Mouse (Mus musculus) retina, postnatal 7 days (tissue): ENCODE measurements at regions not wholly inside any gene's neighbourhood (a gene's known extent, or its start where the extent isn't known, plus 50 kb on each side); places are given as distances from the start of the nearest gene placed in this dataset.

ENCODE experiments used
- DNase-seq: peaks from one replicate; pipeline ENCODE4 v3.0.0-alpha.2; 2012; ENCODE audit warnings: low read depth, low spot score

DNA sequence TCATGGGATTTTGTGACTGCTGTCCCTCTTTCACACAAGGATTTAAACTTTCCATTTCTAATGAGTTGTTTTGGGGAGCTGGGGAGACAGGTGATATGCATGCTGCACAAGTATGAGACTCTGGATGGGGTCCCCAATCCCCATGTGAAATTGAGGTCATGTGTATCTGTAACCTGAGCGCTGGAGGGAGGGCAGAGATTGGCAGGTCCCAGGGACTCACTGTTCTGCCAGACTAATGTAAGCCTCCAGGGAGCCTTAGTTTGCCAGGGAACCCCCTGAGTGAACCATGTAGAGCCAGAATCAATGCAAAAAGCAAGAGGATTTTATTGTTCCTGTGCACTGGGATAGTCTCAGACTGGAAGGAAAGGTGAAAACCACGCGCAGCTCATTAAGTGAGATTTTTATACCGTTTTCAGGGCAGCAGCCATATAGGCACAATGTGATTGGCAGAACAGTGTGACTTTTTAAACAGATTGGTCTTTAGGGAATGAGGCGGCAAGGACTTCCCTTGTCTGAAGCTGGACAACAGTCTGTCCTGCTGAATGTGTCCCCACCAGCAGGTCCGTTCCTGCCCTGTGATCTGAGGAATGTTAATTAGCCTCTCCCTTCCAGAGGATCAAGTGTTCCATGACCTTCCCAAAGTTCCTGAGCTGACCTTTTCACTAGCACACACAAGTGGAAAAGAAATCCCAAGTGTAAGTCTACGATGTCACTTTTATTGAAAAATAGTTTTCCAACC lies 59.9 kb upstream of the Oxgr1 start:
- DNase-seq = no peak

- no peak for DNase-seq
Measured at GRCm38 (mm10) chr14:120102749-120103142, 60.5 kb upstream of the Oxgr1 start.

- no peak for DNase-seq
Measured at GRCm38 (mm10) chr14:120109846-120110245, 67.6 kb upstream of the Oxgr1 start.

DNA sequence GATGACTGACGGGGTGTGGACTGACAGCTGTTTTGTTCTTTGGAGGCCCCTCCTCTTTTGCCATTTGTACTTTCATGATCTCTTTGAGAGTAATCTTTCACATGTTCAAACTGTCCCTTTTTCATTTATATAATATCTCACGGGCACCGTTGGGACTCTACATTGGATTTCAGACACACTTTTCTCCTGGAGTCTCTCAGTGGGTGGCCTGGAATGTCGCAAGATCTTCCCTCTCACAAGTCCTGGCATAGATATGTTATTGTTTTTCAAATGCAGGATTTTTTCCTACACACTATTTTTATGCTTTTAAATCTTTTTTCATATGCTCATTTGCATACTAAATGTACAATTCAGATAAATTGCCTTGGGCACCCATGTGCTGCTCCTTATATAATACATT lies 71.1 kb upstream of the Oxgr1 start:
- no peak for DNase-seq

- no peak for DNase-seq
Measured at GRCm38 (mm10) chr14:120118582-120118981, 76.3 kb upstream of the Oxgr1 start.

DNA sequence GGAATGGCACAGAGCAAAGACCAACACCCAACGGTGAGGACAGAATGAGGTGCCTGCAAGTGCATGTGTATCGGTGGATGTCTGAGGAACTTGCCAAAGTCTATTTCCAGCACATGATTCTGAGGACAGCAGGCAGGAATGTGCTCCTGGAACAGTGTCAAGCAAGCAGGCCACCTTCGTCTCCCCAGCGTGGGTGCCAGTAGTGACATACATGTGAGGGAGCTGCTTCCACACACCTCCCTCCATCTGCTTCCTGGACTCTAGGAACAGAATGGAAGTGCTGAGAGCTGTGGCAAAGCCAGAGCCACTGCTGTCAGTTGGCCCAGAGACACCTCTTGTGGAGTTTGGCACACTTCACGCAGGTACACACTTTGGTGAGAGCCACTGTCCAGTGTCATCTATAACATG lies 76.9 kb upstream of the Oxgr1 start:
- no peak for DNase-seq

GRCm38 (mm10) chr14:120119506-120119905 lies 77.3 kb upstream of the Oxgr1 start:
- DNase-seq = no peak

GRCm38 (mm10) chr14:120120261-120120660 lies 78.0 kb upstream of the Oxgr1 start:
- DNase-seq = no peak

GRCm38 (mm10) chr14:120125315-120125714 lies 83.1 kb upstream of the Oxgr1 start:
- no peak for DNase-seq

GRCm38 (mm10) chr14:120127481-120127880 lies 85.2 kb upstream of the Oxgr1 start:
- no peak for DNase-seq

DNA sequence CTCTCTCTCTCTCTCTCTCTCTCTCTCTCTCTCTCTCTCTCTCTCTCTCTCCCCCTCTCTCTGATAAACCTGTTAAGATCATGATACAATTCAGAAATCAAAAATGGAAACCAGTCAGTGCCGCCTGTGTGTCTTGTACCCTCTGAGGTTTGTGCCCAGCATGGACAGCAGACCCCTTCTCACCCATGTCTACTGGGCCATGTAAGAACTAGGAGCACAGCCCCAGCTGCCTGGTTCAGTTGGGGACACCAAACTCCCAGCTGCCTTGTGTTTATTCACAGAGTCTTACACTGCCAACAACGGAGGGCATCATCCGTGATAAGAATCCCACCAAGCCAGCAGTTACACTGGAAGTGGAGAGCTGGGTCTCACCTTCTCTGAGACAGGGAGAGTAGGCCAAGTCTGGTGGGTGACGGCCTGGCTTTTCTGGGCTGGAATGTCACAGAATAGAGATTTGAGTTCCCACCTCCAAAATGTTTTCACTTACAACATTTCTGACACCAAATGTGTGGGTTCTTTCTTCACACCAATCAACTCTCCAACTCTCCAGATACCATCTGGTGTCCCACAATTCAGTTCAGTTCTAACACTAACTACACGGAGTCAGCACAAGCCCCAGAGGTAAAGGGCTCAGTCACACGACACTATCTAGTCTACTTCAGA lies 92.2 kb upstream of the Oxgr1 start:
- no peak for DNase-seq

DNA sequence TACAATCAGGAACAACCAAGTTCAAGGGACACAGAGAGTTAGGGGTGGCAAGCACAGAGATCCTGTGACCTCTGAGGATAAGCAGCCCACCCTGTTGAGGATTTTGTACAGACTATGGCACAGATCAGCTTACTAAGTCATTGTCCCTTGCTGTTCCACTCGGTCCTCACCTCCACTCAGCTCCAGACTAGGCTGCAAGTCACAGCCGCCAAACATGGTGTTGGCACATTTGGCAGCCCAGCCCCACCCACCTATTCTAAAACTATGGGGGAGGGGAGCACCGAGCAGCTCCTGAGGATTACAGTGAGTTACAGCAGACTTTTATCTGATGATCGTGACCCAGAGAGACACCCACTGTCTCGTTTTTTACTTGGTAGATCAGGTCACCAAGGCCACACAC lies 93.0 kb upstream of the Oxgr1 start:
- DNase-seq = no peak

GRCm38 (mm10) chr14:120136736-120137135 lies 94.5 kb upstream of the Oxgr1 start:
- no peak for DNase-seq

DNA sequence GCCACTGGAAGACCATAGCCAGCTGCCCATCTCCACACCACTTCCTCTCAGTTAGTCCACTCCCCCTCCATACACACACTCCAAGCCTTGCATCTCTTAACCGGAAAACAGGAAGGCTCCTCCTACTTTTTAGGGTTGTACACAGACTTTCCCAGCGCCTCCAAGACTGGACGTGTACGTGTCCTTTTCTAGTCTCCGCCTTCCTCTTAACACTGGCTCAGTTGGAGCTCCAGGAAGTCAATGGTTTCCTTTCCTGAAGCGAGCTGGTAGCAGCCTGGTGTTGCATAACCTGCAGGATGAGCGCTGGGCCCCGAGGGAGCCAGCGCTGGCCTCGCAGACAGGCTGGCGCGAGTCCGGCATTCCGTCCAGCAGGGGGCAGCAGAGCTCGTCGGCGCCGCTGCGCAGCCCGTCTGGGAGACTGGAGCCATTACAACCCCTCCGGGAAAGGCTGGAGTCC lies 95.5 kb upstream of the Oxgr1 start:
- DNase-seq = peak; percentile 73

DNA sequence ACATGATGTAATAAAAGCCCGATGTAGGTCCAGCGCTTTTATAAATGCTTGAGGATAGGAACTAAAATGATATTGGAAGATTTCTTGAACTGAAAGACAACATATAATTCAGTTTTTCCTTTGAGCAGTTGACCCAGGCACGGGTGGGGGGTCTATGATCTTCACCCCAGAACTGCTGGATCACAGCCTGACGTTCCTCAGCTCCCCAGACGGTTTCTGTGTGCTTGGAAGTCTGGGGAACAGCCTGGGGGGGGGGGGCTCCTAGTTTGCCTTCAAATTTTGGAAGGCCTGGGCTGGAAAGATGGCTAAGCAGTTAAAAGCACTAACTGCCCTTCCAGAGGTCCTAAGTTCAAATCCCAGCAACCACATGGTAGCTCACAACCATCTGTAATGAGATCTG lies 96.3 kb upstream of the Oxgr1 start:
- DNase-seq = no peak

DNA sequence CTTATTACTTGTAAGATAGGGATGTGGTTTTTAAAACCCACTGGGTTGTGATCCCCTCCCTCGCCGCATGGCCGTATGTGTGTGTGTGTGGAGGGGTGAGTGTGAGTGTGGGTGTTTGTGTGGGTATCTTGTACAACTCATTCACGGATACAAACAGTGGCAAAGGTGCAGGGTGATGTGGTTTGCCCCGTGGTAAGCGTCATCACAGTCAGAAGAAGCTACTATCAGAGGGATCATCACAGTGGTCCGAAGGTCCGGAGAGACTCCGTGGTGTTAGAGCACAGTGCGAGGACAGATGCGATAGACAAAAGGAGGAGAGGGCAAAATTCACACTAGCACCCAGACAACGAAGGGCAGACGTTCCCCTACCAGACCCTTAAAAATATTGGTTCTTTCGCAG lies 97.0 kb upstream of the Oxgr1 start:
- no peak for DNase-seq

DNA sequence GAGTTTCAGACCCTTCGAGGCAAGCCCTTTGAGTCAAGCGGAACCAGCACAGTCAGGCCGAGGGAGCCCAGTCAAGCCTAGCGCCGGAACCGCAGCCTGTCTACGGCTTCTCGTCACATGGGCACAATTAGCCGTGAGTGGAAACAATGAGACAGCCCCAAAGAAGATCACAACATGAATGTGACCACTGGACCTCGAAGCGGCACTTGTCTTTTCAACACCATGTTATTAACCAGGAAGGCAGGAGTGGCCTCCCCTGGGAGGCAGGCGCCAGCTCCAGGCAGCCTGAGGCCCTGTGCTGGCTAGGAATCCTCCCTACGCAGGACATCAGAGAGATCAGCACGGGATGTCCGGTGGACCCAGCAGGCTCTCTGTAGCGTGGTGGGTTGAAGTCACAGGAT lies 97.4 kb upstream of the Oxgr1 start:
- DNase-seq = no peak

DNA sequence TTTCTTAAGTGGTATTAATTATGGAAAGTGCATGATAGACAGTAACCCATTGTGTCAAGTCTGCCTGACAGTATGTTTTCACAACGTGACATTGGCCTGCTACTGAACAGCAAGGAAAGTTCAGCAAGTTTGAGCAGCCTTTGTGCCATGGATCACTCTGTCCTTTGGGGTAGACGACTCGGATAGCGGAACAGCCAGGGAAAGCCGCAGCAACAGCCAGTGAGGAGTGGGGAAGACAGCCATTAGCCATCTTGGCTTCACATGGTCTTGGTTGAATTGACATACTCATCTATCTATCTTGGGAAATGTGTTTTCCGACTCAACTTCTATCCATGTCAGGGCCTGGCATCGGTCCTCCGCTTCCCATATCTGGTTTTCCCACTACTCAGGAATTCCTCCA lies 98.0 kb upstream of the Oxgr1 start:
- no peak for DNase-seq

DNA sequence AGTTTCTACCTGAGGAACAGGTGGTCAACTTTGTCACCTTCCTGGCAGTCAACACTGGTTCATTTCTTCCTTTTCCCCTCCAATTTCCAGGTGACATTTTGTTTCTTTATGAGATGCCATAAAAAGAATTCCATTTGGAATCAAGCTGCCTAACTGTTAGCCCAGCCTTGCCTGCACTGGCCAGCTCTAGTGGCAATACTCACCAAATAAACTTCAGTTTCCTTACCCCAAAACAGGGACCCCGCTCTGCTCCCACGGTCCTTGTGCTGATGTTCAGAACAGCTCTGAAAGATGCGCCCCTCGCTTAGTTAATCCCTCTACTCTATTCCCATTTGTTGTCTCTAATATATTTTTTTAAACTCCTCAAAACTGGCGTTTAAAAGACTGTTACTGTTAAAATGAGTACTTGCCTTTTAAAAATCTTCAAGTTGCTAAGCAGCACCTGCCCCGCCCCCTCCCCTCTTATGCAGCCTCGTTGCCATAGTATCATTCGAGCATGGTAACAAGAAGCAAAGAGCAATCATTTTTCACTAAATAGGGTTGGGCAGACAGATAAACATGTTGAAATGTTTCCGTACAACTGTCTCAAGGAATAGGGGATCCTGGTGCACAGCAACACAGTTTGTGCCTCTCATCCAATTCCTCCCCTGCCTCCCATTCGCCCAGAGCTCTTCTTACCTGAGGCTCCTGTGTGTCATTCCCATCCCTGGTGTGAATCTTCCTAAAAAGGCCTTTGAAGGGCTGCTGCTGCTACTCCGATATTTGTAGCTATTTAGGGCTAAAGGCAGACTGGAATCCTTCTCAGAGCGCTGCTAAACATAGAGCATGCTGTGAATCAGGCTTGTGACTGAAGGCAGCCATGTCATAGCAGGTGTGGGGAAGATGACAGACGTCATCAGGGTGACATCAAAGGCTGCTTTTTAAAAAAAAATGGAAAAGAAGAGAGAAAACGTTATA lies 98.8 kb upstream of the Oxgr1 start:
- DNase-seq = no peak

- DNase-seq = peak; percentile 41
Measured at GRCm38 (mm10) chr14:120142281-120142680, 100.0 kb upstream of the Oxgr1 start.

GRCm38 (mm10) chr14:120144451-120144850 lies 102.2 kb upstream of the Oxgr1 start:
- no peak for DNase-seq

DNA sequence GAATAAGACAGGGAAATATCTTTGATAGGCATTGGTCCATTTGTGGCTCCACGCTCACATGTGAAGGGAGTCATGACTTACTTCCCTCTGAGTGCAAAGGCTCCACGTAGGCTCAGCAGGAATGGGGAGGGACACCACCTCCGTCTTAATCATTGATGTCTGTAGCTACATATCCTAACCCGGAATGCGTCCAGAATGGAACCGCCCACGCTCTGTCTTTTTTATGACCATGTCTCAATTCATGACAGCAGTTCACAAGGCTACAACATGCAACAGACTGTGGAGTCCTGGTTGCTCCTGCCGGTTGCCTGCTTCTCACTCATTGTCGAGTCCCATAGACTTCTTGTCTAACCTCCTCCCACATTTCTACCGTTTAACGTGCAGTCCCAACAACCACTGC lies 104.1 kb upstream of the Oxgr1 start:
- no peak for DNase-seq
